Mouse (Mus musculus) hindbrain, embryonic 16.5 days (tissue): ENCODE measurements at regions not wholly inside any gene's neighbourhood (a gene's known extent, or its start where the extent isn't known, plus 50 kb on each side); places are given as distances from the start of the nearest gene placed in this dataset.
"Not testable (repeated sequence)": the region's sequence is repeated elsewhere in the genome, so short reads cannot be mapped to it uniquely, and the experiment has no call there.

Experiments used
- ATAC-seq: fragments of 200-750 bp; cut with Nextera tagmentation; 2 replicates; pipeline ENCODE4 v1.8.0; 2017; ENCODE audit warnings: moderate TSS enrichment, moderate library complexity
- H3K27ac ChIP-seq: fragments of 300-500 bp; sonication (generic); 2 replicates; pipeline ENCODE4 v1.5.1; 2014; ENCODE audit warnings: low read depth, mild to moderate bottlenecking, control low read depth, low read length, moderate library complexity
- H3K27me3 ChIP-seq: fragments of 300-500 bp; sonication (generic); replicated peaks from 2 replicates; pipeline ENCODE4 v1.6.1; 2014; ENCODE audit warnings: low read length; ENCODE audit not compliant: control insufficient read depth, insufficient read depth
- H3K36me3 ChIP-seq: fragments of 300-500 bp; sonication (generic); 2 replicates; pipeline ENCODE4 v1.6.1; 2014; ENCODE audit warnings: mild to moderate bottlenecking, low read length, moderate library complexity, mixed read lengths; ENCODE audit not compliant: control insufficient read depth, insufficient read depth
- H3K4me1 ChIP-seq: fragments of 300-500 bp; sonication (generic); 2 replicates; pipeline ENCODE4 v1.6.1; 2014; ENCODE audit warnings: low read depth, low read length; ENCODE audit not compliant: control insufficient read depth, insufficient read depth
- H3K4me2 ChIP-seq: fragments of 300-500 bp; sonication (generic); 2 replicates; pipeline ENCODE4 v1.6.1; 2014; ENCODE audit warnings: mild to moderate bottlenecking, low read length, control low read depth, moderate library complexity
- H3K4me3 ChIP-seq: fragments of 300-500 bp; sonication (generic); 2 replicates; pipeline ENCODE4 v1.5.1; 2014; ENCODE audit warnings: mild to moderate bottlenecking, low read length, control low read depth, moderate library complexity
- H3K9ac ChIP-seq: fragments of 300-500 bp; sonication (generic); 2 replicates; pipeline ENCODE4 v1.6.1; 2014; ENCODE audit warnings: low read depth, mild to moderate bottlenecking, control low read depth, low read length, moderate library complexity
- H3K9me3 ChIP-seq: fragments of 300-500 bp; sonication (generic); 2 replicates; pipeline ENCODE4 v1.6.1; 2014; ENCODE audit warnings: mild to moderate bottlenecking, low read length, moderate library complexity; ENCODE audit not compliant: control insufficient read depth
- WGBS: fragments of 180-500 bp; shearing (Covaris S2); extraction: QIAGEN DNeasy Blood & Tissue Kit; methylation state at CpG from one replicate; pipeline ENCODE4 v1.1.7; 2014; 5-methylcytosine and 5-hydroxymethylcytosine counted together

DNA sequence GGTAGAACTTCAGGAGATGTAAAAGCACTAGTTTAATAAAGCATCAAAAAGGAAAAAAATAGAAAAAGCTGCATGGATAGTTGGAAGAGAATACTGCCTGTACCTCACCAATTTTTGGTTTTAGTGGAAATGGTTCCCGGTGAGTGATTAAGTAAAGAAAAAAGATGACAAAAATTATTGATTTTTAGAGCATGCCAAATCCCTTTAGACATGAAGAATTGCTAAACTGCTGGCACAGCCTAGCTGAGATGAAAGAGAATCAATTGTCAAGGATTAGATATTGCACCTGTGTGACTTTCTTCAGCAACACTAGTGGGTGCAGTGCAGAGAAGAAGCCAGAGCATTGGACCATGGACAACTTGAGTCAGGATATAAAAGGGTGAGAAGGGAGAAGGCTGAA lies 348.7 kb upstream of the Cpeb2 start:
- Histone ChIP-seq H3K4me2 (no peak overlapping the region), H3K36me3 (no peaks in the 10 kb centered on the region), H3K9ac (no peak overlapping the region), H3K4me1 (no peaks in the 10 kb centered on the region), H3K4me3 (no peak overlapping the region), H3K27me3 (no peaks in the 10 kb centered on the region), H3K27ac (no peak overlapping the region), H3K9me3 (no peaks in the 10 kb centered on the region)
- ATAC-seq: no peak
- 95% methylated on average over 1 of the region's 1 CpGs for WGBS

DNA sequence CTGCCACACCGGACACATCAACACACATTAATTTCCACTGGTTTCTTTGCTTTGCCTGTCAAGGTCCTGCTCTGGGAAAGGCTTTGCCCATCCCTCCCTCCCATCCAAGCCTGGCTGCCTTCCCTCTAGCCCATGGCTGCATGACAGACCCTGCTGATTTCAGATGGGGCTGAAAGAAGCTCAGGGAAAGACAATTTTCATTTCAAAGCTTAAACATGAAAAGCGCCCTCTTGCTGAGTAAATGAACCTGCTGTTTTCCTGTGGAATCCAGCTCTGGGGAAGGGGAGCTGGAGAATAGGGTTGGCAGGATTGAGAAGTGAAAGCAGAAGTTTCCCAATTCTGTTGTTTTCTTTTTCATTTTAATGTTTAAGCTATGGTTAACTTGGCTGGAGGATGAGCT lies 341.1 kb upstream of the Cpeb2 start:
- Histone ChIP-seq H3K9me3 (no peaks in the 10 kb centered on the region), H3K4me1 (no peaks in the 10 kb centered on the region; the same call in none of the 2 replicates), H3K27ac (no peak overlapping the region), H3K9ac (no peak overlapping the region; the same call in 1 of the 2 replicates), H3K4me2 (no peak overlapping the region), H3K4me3 (no peak overlapping the region), H3K36me3 (no peaks in the 10 kb centered on the region), H3K27me3 (no peaks in the 10 kb centered on the region)
- 11% methylated on average over 2 of the region's 2 CpGs for WGBS
- peak; percentile 86 for ATAC-seq

DNA sequence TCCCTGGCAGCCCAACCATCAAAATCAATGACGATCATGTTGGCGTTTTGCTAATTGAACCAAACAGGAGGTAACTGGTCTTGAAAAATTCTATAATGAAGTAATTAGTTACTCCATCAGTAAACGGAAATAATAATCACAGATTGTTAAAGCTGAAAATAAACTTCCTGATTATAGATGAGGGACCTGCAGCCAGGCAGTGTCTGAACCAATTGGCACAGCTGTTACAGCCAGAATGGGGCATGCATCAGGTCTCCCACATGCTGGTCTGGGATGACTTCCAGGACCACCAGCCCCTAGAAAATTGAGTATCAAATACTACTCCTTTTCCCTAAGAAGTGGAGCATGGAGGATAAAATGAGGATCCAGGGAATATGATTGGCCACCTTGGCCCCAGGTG lies 326.8 kb upstream of the Cpeb2 start:
- 58% methylated on average over 3 of the region's 3 CpGs for WGBS
- H3K27ac ChIP-seq: no peak overlapping the region
- no peak for ATAC-seq

DNA sequence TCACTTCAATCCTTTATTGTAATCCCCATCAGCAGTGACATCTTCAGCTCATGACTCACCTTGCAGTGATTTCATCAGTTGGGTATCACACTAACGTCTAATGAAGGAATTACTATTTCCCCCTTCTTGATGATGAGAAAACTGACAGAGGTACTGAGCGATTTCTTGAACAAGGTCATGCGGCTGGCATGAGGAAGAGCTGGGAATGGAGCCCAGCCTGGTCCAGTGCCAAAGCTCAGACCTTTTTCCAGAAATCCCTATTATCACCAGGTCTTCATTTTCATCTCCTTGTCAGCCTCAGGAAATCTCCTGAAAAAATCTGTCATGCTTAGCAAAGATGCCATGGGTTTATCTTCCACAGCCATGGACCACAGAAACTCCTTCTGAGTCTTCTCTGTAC lies 313.6 kb upstream of the Cpeb2 start:
- Histone ChIP-seq H3K4me1 (no peaks in the 10 kb centered on the region), H3K9me3 (no peaks in the 10 kb centered on the region), H3K4me2 (no peak overlapping the region), H3K4me3 (no peak overlapping the region), H3K36me3 (no peaks in the 10 kb centered on the region), H3K9ac (no peak overlapping the region), H3K27me3 (no peaks in the 10 kb centered on the region), H3K27ac (no peak overlapping the region)
- WGBS: 65% methylated on average over 3 of the region's 3 CpGs
- ATAC-seq: peak; percentile 52; the same call in 1 of the 2 replicates

More for the DNA sequence above, 326.8 kb upstream of the Cpeb2 start:
- Histone ChIP-seq H3K4me2 (no peak overlapping the region), H3K9me3 (no peaks in the 10 kb centered on the region), H3K9ac (no peak overlapping the region), H3K4me3 (no peak overlapping the region), H3K4me1 (no peaks in the 10 kb centered on the region), H3K27me3 (no peaks in the 10 kb centered on the region), H3K36me3 (no peaks in the 10 kb centered on the region)

DNA sequence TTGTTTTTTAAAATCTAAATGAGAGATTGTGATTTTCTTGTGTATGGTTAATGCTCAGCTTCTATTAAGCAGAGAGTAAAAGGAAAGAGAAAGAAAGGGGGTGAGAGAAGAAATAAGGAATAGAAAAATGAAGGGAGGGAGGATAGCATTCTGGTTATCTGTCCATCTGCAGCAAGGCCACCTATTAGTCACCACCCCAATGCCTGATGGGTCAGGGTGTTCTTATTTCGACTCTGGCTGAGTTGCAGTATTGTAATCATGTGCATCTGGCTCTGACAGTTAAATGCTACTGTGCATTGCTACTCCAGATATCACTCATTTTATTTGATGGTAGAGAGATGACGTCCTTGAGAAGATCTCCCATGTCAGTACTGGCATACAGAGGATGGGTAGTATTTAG lies 300.9 kb upstream of the Cpeb2 start:
- 82% methylated on average over 2 of the region's 2 CpGs for WGBS
- ATAC-seq: no peak

DNA sequence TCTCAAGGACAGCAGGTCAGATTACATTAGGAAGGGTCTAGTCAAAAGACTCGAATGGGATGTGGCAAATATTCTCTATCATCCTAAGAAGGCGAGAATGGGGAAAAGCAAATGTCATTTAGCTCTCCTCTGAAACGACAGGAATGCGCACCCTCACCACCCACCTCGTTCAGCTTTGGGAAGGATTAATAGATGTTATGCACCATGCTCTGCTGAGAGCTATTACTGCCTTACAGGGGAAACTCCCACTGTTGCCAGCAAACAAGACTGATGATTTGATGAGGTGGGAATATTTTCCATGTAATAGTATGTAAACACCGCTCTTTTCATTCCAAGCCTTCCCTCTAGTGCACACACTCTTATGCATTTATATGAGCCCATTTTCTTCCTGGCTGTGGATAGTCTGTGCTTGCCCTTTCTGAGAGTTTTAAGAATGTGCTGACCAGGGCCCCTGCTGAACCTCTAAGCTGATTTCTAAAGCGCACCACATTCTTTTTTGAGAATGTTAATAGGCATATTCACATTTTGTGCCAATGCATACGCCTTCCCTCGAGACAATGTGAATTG lies 273.6 kb upstream of the Cpeb2 start:
- Histone ChIP-seq H3K27me3 (no peaks in the 10 kb centered on the region), H3K9ac (no peak overlapping the region), H3K27ac (no peak overlapping the region), H3K9me3 (no peaks in the 10 kb centered on the region), H3K4me3 (no peak overlapping the region), H3K36me3 (no peaks in the 10 kb centered on the region), H3K4me2 (no peak overlapping the region), H3K4me1 (no peaks in the 10 kb centered on the region)
- WGBS: 58% methylated on average over 9 of the region's 9 CpGs
- ATAC-seq: no peak; the same call in 1 of the 2 replicates

More for the DNA sequence above, 300.9 kb upstream of the Cpeb2 start:
- no peaks in the 10 kb centered on the region for H3K4me1 ChIP-seq
- no peak overlapping the region for H3K27ac ChIP-seq
- no peak overlapping the region for H3K9ac ChIP-seq
- no peak overlapping the region for H3K4me3 ChIP-seq
- H3K27me3 ChIP-seq: no peaks in the 10 kb centered on the region
- H3K36me3 ChIP-seq: no peaks in the 10 kb centered on the region
- no peak overlapping the region for H3K4me2 ChIP-seq
- H3K9me3 ChIP-seq: no peaks in the 10 kb centered on the region

DNA sequence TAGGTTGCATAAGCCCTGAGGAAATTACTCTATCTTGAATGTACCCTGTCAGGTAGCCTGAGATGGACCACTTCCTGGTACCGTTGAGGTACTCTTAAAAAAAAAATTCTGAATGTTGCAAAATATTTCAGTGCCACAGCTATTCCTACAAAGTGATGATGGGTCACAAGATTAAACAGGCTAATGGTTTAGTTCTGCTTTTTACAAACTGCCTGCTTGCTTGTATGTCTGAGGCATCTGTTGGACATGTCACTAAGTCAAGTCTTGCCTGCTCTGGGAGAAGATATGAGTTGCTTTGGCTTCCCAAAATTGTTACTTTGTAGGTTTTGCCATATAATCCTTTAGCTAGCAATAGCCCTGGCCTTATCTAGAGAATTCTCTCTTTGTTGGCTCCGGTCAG lies 266.0 kb upstream of the Cpeb2 start:
- H3K9me3 ChIP-seq, H3K4me2 ChIP-seq, H3K36me3 ChIP-seq, H3K4me3 ChIP-seq, H3K9ac ChIP-seq, H3K4me1 ChIP-seq, H3K27me3 ChIP-seq, ATAC-seq, H3K27ac ChIP-seq: not testable (repeated sequence)
- WGBS: 98% methylated on average over 2 of the region's 2 CpGs

DNA sequence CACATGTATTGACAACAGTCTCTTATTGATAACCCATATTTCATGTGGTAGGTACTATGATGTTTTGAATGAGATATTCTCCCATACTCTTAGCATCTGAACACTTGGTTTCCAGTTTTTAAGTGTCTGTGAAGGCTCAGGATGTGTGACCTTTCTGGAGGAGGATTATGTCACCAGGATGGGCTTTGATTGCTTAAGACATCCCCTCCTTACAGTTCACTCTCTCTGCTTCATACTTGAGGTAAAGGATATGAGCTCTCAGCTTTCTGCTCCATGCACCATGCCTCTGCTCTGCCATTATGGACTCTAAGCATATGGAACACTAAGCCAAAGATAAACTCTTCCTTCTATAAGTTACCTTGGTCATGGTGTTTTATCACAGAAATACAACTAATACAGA lies 263.8 kb upstream of the Cpeb2 start:
- Histone ChIP-seq H3K9me3 (no peaks in the 10 kb centered on the region), H3K27ac (no peak overlapping the region), H3K9ac (no peak overlapping the region), H3K4me1 (no peaks in the 10 kb centered on the region), H3K4me3 (no peak overlapping the region), H3K27me3 (no peaks in the 10 kb centered on the region), H3K36me3 (no peaks in the 10 kb centered on the region), H3K4me2 (no peak overlapping the region)
- ATAC-seq: no peak

DNA sequence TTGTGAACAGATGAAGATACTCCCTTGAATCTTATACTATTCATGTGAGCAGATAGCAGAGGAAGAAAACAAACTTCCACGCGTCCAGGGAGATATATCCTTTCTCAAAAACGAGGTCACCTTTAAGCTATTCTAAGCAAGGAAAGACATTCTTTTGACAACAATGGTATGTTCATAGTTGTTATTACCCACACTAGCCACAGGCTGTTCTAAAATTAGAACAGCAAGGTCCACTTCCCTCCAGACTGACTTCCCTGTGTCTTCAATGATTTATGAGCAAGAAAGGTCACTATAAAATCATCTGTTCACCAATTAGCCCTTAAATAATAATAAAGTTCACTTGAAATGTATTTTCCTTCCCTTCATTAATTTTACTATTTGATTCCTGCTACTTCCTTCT lies 263.3 kb upstream of the Cpeb2 start:
- H3K27ac ChIP-seq: no peak overlapping the region
- no peak for ATAC-seq
- no peaks in the 10 kb centered on the region for H3K27me3 ChIP-seq
- 67% methylated on average over 3 of the region's 3 CpGs for WGBS
- H3K9me3 ChIP-seq: no peaks in the 10 kb centered on the region
- no peaks in the 10 kb centered on the region for H3K36me3 ChIP-seq
- H3K4me3 ChIP-seq: no peak overlapping the region
- H3K4me2 ChIP-seq: no peak overlapping the region
- no peaks in the 10 kb centered on the region for H3K4me1 ChIP-seq
- H3K9ac ChIP-seq: no peak overlapping the region

DNA sequence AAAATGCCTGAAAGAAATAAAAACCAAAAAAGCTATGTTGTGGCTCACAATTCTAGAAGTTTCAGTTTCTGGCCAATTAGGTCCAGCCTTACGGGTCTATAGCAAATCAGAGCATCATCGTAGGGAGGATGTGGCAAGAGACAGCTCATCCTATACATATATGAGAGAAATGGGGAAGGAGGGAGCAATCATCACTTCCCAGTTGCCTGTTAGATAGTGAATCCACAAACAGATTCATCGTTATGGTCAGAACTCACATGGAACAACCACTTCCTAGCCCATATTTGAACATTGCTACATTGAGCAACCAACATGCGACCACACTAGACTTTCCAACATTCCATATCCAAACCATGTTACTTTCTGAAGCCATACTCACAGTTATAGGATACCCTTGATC lies 255.9 kb upstream of the Cpeb2 start:
- no peak overlapping the region for H3K9ac ChIP-seq
- no peak overlapping the region for H3K4me3 ChIP-seq
- no peaks in the 10 kb centered on the region for H3K4me1 ChIP-seq
- no peak for ATAC-seq
- 92% methylated on average over 4 of the region's 4 CpGs for WGBS
- no peaks in the 10 kb centered on the region for H3K36me3 ChIP-seq
- H3K4me2 ChIP-seq: no peak overlapping the region
- no peaks in the 10 kb centered on the region for H3K27me3 ChIP-seq
- no peaks in the 10 kb centered on the region for H3K9me3 ChIP-seq
- H3K27ac ChIP-seq: no peak overlapping the region
